Mouse (Mus musculus): ENCODE measurements around the gene Plod3. TPM values are rescaled to one million over a fixed set of nuclear protein-coding genes. Genes with fewer than 3 reads are reported as not detected.

Plod3 gene
- total and polyA plus RNA-seq, 3 experiments, result 56.0 to 62.8 TPM; not detected in 1

- Histone ChIP-seq H3K36me3 (ENCODE audit: control insufficient read depth in 1 of 2, insufficient read depth in 2 of 2, low read length in 2 of 2) (0 out of 4 replicates have a peak, but pooled peaks cover 0 to 2% of the 10 kb centered on the region in 2 experiments), H3K9me3 (replicated peaks; ENCODE audit: insufficient read depth, low read length) (no peaks in the 10 kb centered on the region), H3K27ac (ENCODE audit: control insufficient read depth, low read depth, low read length) (peak within 1 kb of the TSS; percentile 77), H3K4me1 (ENCODE audit: control insufficient read depth in 1 of 2, insufficient read depth in 2 of 2, low read length in 2 of 2) (peaks cover 0 to 9% of the 10 kb centered on the region in 2 experiments; a peak in 2 of 4 replicates), H3K27me3 (ENCODE audit: control insufficient read depth in 1 of 2, insufficient read depth in 2 of 2, low read length in 2 of 2) (no peaks in the 10 kb centered on the region), H3K79me2 (ENCODE audit: control insufficient read depth, insufficient read depth, low read length, poor library complexity) (peaks cover 7% of the 10 kb centered on the region; the same call in 1 of the 2 replicates), H3K4me3 (ENCODE audit: control insufficient read depth in 1 of 2, insufficient read depth in 1 of 2, low read depth in 2 of 2, low read length in 2 of 2) (peak within 1 kb of the TSS; percentile 78 to 95), H3K9ac (ENCODE audit: control insufficient read depth, low read depth, low read length, poor library complexity, severe bottlenecking) (peak within 1 kb of the TSS; percentile 92)
- TF ChIP-seq KAT2A (conservative IDR thresholded peaks at IDR 0.05; ENCODE audit: low read depth, low read length) (no peak), CHD1 (IDR thresholded peaks at IDR 0.05; ENCODE audit: low read depth, low read length) (no peak), CTCF (IDR thresholded peaks at IDR 0.05 in 2 of 3, conservative IDR thresholded peaks at IDR 0.05 in 1 of 3; ENCODE audit: control insufficient read depth in 1 of 3, insufficient read depth in 1 of 3, low read depth in 2 of 3, low read length in 3 of 3, poor library complexity in 1 of 3, severe bottlenecking in 1 of 3) (no peak), GATA1 (IDR thresholded peaks at IDR 0.05; ENCODE audit: low read depth, low read length) (no peak), ZMIZ1 (IDR thresholded peaks at IDR 0.05; ENCODE audit: low read depth, low read length) (no peak), POLR2AphosphoS2 (IDR thresholded peaks at IDR 0.05; ENCODE audit: low read length) (no peak), MAZ (IDR thresholded peaks at IDR 0.05; ENCODE audit: low read depth, low read length) (no peak), SMC3 (IDR thresholded peaks at IDR 0.05; ENCODE audit: low read depth, low read length) (no peak), USF1 (IDR thresholded peaks at IDR 0.05; ENCODE audit: low read depth, low read length) (no peak), HCFC1 (IDR thresholded peaks at IDR 0.05; ENCODE audit: low read depth, low read length) (no peak), CHD2 (IDR thresholded peaks at IDR 0.05; ENCODE audit: low read length) (no peak), E2F4 (IDR thresholded peaks at IDR 0.05; ENCODE audit: borderline replicate concordance, low read depth, low read length) (no peak), MYC (IDR thresholded peaks at IDR 0.05; ENCODE audit: low read depth, low read length) (no peak), UBTF (IDR thresholded peaks at IDR 0.05; ENCODE audit: borderline replicate concordance, insufficient read depth, low read depth, low read length) (no peak), MAX (IDR thresholded peaks at IDR 0.05; ENCODE audit: low read length) (peak; percentile 44; the same call in 1 of the 2 replicates), GABPA (IDR thresholded peaks at IDR 0.05; ENCODE audit: low read depth, low read length) (no peak), MXI1 (IDR thresholded peaks at IDR 0.05; ENCODE audit: low read depth, low read length) (peak; percentile 56; the same call in 1 of the 2 replicates)
- DNase-seq (ENCODE audit: low read depth, low spot score), result peak; percentile 67
Observed at GRCm38 (mm10) chr5:136987934-136988271, 1.1 kb downstream of the Plod3 start, which contains the start of gene Znhit1. Gene Znhit1 (minus strand): TSS chr5:136988021.

DNA sequence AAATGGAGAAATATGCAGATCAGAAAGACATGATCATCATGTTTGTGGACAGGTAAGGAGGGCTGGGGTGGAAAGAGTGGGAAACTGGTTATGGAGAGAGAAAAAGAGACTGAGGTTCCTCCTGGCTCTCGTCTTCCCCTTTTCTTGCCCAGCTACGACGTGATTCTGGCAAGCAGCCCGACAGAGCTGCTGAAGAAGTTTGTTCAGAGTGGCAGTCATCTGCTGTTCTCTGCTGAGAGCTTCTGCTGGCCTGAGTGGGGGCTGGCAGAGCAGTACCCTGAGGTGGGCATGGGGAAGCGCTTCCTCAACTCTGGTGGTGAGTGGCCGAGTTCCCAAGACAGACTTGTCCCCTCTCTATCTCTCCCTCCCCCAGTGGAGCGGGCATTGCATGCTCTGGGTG lies 1.6 kb downstream of the Plod3 start:
- Histone ChIP-seq H3K36me3 (ENCODE audit: control insufficient read depth in 1 of 2, insufficient read depth in 2 of 2, low read length in 2 of 2) (0 out of 4 replicates have a peak, but pooled peaks cover 0 to 2% of the 10 kb centered on the region in 2 experiments), H3K4me1 (ENCODE audit: control insufficient read depth in 1 of 2, insufficient read depth in 2 of 2, low read length in 2 of 2) (peaks cover 0 to 9% of the 10 kb centered on the region in 2 experiments; a peak in 2 of 4 replicates), H3K79me2 (ENCODE audit: control insufficient read depth, insufficient read depth, low read length, poor library complexity) (peaks cover 7% of the 10 kb centered on the region; the same call in 1 of the 2 replicates), H3K27me3 (ENCODE audit: control insufficient read depth in 1 of 2, insufficient read depth in 2 of 2, low read length in 2 of 2) (no peaks in the 10 kb centered on the region), H3K9me3 (replicated peaks; ENCODE audit: insufficient read depth, low read length) (no peaks in the 10 kb centered on the region), H3K27ac (ENCODE audit: control insufficient read depth, low read depth, low read length) (no peak overlapping the region), H3K9ac (ENCODE audit: control insufficient read depth, low read depth, low read length, poor library complexity, severe bottlenecking) (peak overlapping the region; percentile 92), H3K4me3 (ENCODE audit: control insufficient read depth in 1 of 2, insufficient read depth in 1 of 2, low read depth in 2 of 2, low read length in 2 of 2) (peak overlapping the region; percentile 78 to 95)
- DNase-seq (ENCODE audit: low read depth, low spot score), result peak; percentile 91
- TF ChIP-seq MAFK (IDR thresholded peaks at IDR 0.05; ENCODE audit: borderline replicate concordance, low read depth, low read length), result no peak
- peak; percentile 67 for TF ChIP-seq RCOR1 (IDR thresholded peaks at IDR 0.05; ENCODE audit: low read depth, low read length)
- TF ChIP-seq NRF1 (IDR thresholded peaks at IDR 0.05; ENCODE audit: insufficient read depth, low read depth, low read length, poor library complexity, severe bottlenecking), result no peak
- no peak for TF ChIP-seq NELFE (IDR thresholded peaks at IDR 0.05; ENCODE audit: low read depth, low read length)
- no peak for TF ChIP-seq ZMIZ1 (IDR thresholded peaks at IDR 0.05; ENCODE audit: low read depth, low read length)
- TF ChIP-seq BHLHE40 (IDR thresholded peaks at IDR 0.05; ENCODE audit: borderline replicate concordance, low read depth, low read length), result no peak
- TF ChIP-seq ZC3H11A (IDR thresholded peaks at IDR 0.05; ENCODE audit: low read depth, low read length), result no peak
- TF ChIP-seq USF2 (IDR thresholded peaks at IDR 0.05; ENCODE audit: borderline replicate concordance in 1 of 2, insufficient read depth in 1 of 2, low read depth in 1 of 2, low read length in 2 of 2), result no peak
- TF ChIP-seq MYB (IDR thresholded peaks at IDR 0.05; ENCODE audit: low read depth, low read length), result no peak
- TF ChIP-seq MAX (IDR thresholded peaks at IDR 0.05; ENCODE audit: low read length), result no peak
- 0 out of 2 replicates have a peak, but pooled peaks have one; percentile 22 for TF ChIP-seq HCFC1 (IDR thresholded peaks at IDR 0.05; ENCODE audit: low read depth, low read length)
- TF ChIP-seq RAD21 (IDR thresholded peaks at IDR 0.05; ENCODE audit: low read depth, low read length), result no peak
- 0 out of 4 replicates have a peak, but pooled peaks of 1 of the 2 experiments have one; percentile 42 for TF ChIP-seq EP300 (IDR thresholded peaks at IDR 0.05; ENCODE audit: low read depth in 1 of 2, low read length in 2 of 2)
- TF ChIP-seq KAT2A (conservative IDR thresholded peaks at IDR 0.05; ENCODE audit: low read depth, low read length), result no peak
- TF ChIP-seq MXI1 (IDR thresholded peaks at IDR 0.05; ENCODE audit: low read depth, low read length), result no peak
- TF ChIP-seq ETS1 (IDR thresholded peaks at IDR 0.05; ENCODE audit: low read depth, low read length), result peak; percentile 54; the same call in 1 of the 2 replicates
- no peak for TF ChIP-seq POLR2AphosphoS5 (IDR thresholded peaks at IDR 0.05; ENCODE audit: borderline replicate concordance, low read depth, low read length)
- TF ChIP-seq TAL1 (IDR thresholded peaks at IDR 0.05; ENCODE audit: low read length), result no peak
- TF ChIP-seq ELF1 (IDR thresholded peaks at IDR 0.05; ENCODE audit: low read depth, low read length), result no peak
